Mouse (Mus musculus) C2C12 (cell line): ENCODE results near the gene Tmem30b. TPM values are rescaled to one million over a fixed set of nuclear protein-coding genes. Genes with fewer than 3 reads are reported as not detected.

Experiments used
- H3K27me3 ChIP-seq: one replicate; pipeline ENCODE4 v1.6.1; 2011; ENCODE audit not compliant: control insufficient read depth, insufficient read depth, insufficient read length
- H3K36me3 ChIP-seq: one replicate; pipeline ENCODE4 v1.6.1; 2011; ENCODE audit not compliant: control insufficient read depth, insufficient read depth
- H3K4me3 ChIP-seq: one replicate; pipeline ENCODE4 v1.5.1; 2011; ENCODE audit warnings: mild to moderate bottlenecking, control low read depth; ENCODE audit not compliant: poor library complexity, insufficient read depth, severe bottlenecking
- H3K79me2 ChIP-seq: one replicate; pipeline ENCODE4 v1.6.1; 2011; ENCODE audit not compliant: control insufficient read depth, insufficient read depth
- H3K79me3 ChIP-seq: one replicate; pipeline ENCODE4 v1.6.1; 2011; ENCODE audit warnings: low read depth, control low read depth
- H3ac ChIP-seq: one replicate; pipeline ENCODE3; 2011; ENCODE audit warnings: low read depth; ENCODE audit not compliant: control insufficient read depth, insufficient read length
- CEBPB ChIP-seq: IDR thresholded peaks from one replicate; pipeline ENCODE4 v1.6.1; 2011; ENCODE audit warnings: low read depth, mild to moderate bottlenecking, control low read depth, moderate library complexity
- CTCF ChIP-seq: IDR thresholded peaks from one replicate; pipeline ENCODE4 v1.5.1; 2011; ENCODE audit not compliant: control insufficient read depth, insufficient read depth, insufficient read length
- FOSL1 ChIP-seq: IDR thresholded peaks from one replicate; pipeline ENCODE4 v1.8.0; 2011; ENCODE audit warnings: mild to moderate bottlenecking, low read length; ENCODE audit not compliant: poor library complexity, insufficient read depth, severe bottlenecking
- MAX ChIP-seq: IDR thresholded peaks from one replicate; pipeline ENCODE4 v1.6.1; 2011; ENCODE audit warnings: mild to moderate bottlenecking, control low read depth
- MYOD1 ChIP-seq: IDR thresholded peaks from one replicate; pipeline ENCODE4 v1.6.1; 2011; ENCODE audit warnings: low read depth; ENCODE audit not compliant: control insufficient read depth, insufficient read length
- MYOG ChIP-seq: IDR thresholded peaks from one replicate; pipeline ENCODE4 v1.6.1; 2011; ENCODE audit not compliant: control insufficient read depth, insufficient read length; ENCODE audit errors: extremely low read depth
- USF1 ChIP-seq: IDR thresholded peaks from one replicate; pipeline ENCODE4 v1.6.1; 2011; ENCODE audit warnings: low read depth, mild to moderate bottlenecking, control low read depth, moderate library complexity
- polyA plus RNA-seq: library from polyadenylated mRNA; unstranded; fragments of >200 nt; fragmentation: generic; extraction: Trizol; gene quantifications from one replicate; pipeline ENCODE4 v1.2.1, GENCODE M21; 2012; ENCODE audit warnings: missing spikeins

Gene Tmem30b
- polyA plus RNA-seq, 1 experiment: not detected

DNA sequence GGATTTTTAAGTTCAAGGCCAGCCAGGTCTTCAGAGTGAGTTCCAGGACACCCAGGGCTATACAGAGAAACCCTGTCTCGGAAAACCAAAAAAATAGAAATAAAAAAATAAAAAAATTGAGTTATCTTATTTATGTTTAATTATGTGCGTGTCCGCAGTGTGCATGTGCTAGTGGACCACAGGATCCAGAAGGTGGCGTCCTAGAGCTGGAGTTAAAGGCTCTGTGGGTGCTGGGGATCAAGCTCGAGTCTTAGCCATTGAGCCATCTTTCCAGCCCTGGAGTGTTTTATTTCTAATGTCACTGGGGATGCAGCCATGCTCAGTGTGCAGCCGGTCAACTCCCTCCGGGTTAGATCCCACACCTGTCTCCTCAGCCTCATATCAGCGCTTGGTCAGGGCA lies 29.7 kb downstream of the Tmem30b start:
- no peaks in the 10 kb centered on the region for H3K27me3 ChIP-seq
- H3K4me3 ChIP-seq: no peak overlapping the region
- no peaks in the 10 kb centered on the region for H3K36me3 ChIP-seq
- no peak for TF ChIP-seq CEBPB
- TF ChIP-seq USF1: no peak
- no peak for TF ChIP-seq MAX
- TF ChIP-seq MYOG: no peak
- TF ChIP-seq CTCF: no peak
- TF ChIP-seq MYOD1: no peak
- no peak for TF ChIP-seq FOSL1
- H3K79me3 ChIP-seq: no peaks in the 10 kb centered on the region
- H3ac ChIP-seq: no peak overlapping the region
- no peaks in the 10 kb centered on the region for H3K79me2 ChIP-seq

DNA sequence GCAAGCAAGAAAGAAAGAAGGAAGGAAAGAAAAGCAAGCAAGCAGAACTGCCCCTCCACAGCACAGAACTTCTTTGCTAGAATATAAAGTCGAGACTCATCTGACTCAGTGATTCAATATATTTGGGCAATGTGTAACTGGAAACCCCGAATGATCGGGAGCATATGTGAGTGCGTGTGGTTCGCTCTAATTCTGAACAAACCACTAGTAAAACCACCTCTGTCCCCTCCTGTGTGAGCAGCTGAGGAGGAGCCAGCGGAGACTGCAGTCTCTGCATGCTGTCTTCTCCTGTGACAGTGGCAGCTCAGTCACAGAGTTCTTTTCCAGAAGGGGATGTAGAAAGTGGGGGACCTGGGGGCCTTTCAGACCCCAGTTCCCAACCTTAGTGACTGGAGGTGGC lies 31.5 kb downstream of the Tmem30b start:
- Histone ChIP-seq H3K79me3 (no peaks in the 10 kb centered on the region), H3K4me3 (no peak overlapping the region), H3K36me3 (no peaks in the 10 kb centered on the region), H3ac (no peak overlapping the region), H3K27me3 (no peaks in the 10 kb centered on the region), H3K79me2 (no peaks in the 10 kb centered on the region)
- no peak for TF ChIP-seq USF1
- TF ChIP-seq MYOD1: peak; percentile 11
- no peak for TF ChIP-seq FOSL1
- TF ChIP-seq MAX: no peak

DNA sequence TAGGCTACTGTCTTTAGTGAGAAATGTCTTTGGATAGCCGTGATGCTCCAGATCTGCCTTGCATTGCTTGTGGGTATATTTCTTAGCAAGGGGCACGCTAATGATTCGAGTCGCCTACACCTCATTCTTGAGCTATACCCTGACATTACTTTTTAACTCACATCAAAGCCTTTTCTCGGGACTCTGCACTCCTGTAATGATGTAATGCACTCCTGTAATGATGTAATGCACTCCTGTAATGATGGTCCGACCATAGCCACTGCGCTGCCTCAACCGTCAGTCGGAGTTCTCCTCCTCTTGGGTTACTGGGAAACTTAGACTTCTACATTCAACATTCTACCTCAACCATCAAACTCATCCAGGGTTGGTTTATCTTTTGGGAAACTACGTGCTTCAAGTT lies 32.2 kb downstream of the Tmem30b start:
- Histone ChIP-seq H3K27me3 (no peaks in the 10 kb centered on the region), H3K4me3 (no peak overlapping the region), H3ac (no peak overlapping the region), H3K79me3 (no peaks in the 10 kb centered on the region), H3K36me3 (no peaks in the 10 kb centered on the region), H3K79me2 (no peaks in the 10 kb centered on the region)
- TF ChIP-seq MYOD1: no peak
- TF ChIP-seq CEBPB: no peak
- no peak for TF ChIP-seq CTCF
- TF ChIP-seq MAX: no peak
- no peak for TF ChIP-seq USF1
- no peak for TF ChIP-seq FOSL1
- no peak for TF ChIP-seq MYOG

DNA sequence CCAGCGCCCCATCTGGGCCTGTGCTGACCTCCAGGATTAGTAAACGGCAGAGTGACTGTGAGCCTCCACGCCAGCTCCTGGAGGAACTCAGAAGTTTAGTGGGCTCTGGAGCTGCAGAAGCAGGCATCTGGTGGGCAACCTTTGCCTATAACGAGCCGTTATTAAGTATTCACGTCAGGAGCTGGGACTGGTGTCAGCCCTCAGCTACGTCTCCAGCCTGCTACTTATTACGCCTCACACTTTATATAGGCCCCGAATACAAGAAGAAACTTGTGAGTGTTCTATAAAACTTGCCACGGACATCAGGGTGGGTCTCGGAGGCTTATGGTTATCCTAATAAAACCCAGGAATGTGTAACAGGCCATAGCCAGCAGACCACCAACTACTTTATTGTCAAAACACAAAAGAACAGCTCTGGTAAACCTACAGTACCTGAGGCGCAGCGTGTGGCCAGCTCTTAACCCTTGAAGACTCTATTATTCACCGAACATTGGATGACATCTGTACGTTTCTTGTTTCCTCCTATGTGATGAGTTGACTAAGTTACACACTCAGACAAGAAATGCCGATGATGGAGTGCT lies 34.6 kb downstream of the Tmem30b start:
- Histone ChIP-seq H3K4me3 (no peak overlapping the region), H3ac (no peak overlapping the region), H3K36me3 (no peaks in the 10 kb centered on the region), H3K27me3 (no peaks in the 10 kb centered on the region), H3K79me3 (no peaks in the 10 kb centered on the region), H3K79me2 (no peaks in the 10 kb centered on the region)
- TF ChIP-seq MYOD1: no peak
- TF ChIP-seq CTCF: no peak
- TF ChIP-seq MAX: no peak
- no peak for TF ChIP-seq USF1
- no peak for TF ChIP-seq FOSL1
- no peak for TF ChIP-seq CEBPB
- TF ChIP-seq MYOG: no peak

DNA sequence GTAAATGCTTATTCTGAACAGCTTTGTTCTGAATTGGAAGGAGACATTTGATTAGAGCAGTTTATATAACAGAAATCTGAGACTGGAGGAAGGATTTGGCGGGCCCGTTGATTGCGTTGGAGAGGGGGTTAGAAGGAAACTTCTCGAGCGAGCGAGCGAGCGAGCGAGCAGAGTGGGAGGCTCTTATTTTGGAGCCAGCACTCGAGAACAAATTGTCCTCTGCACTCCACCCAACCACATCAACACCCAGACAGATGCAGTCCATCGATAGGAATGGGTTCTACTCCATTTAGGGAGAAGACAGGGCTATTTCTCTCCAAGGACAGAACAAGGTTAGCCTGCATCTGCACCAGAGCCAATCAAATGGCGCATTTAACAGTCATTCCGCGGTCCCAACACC lies 39.1 kb downstream of the Tmem30b start:
- no peak overlapping the region for H3ac ChIP-seq
- TF ChIP-seq CTCF: no peak
- TF ChIP-seq FOSL1: no peak
- TF ChIP-seq USF1: no peak
- TF ChIP-seq MYOG: no peak
- no peaks in the 10 kb centered on the region for H3K36me3 ChIP-seq
- H3K79me2 ChIP-seq: no peaks in the 10 kb centered on the region
- no peak overlapping the region for H3K4me3 ChIP-seq
- no peaks in the 10 kb centered on the region for H3K79me3 ChIP-seq
- no peaks in the 10 kb centered on the region for H3K27me3 ChIP-seq

DNA sequence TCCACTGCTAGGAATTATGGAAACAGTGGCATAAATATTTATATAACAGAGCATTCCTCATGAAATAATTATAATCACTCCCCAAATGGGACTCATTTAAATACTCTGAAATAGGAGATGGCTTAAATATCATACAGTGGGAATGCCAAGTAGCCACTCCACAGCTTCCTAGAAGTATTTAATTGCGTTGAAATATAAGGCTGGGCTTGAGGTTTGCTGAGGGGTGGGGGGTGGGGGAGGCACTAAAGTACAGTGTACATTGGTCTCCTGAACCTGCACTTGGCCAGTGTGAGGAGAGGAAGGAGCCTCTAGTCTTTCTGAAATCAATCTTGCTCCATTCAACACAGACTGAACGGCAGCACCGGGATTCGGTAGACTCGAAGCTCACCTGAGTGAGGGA lies 39.5 kb downstream of the Tmem30b start:
- Histone ChIP-seq H3K27me3 (no peaks in the 10 kb centered on the region), H3K79me3 (no peaks in the 10 kb centered on the region), H3ac (no peak overlapping the region), H3K36me3 (no peaks in the 10 kb centered on the region), H3K79me2 (no peaks in the 10 kb centered on the region), H3K4me3 (no peak overlapping the region)
- TF ChIP-seq MYOG: no peak
- no peak for TF ChIP-seq MAX
- TF ChIP-seq FOSL1: no peak
- no peak for TF ChIP-seq CEBPB
- no peak for TF ChIP-seq MYOD1
- TF ChIP-seq USF1: no peak
- no peak for TF ChIP-seq CTCF
